Mouse (Mus musculus): ENCODE measurements around the gene Rtn3. TPM values are rescaled to one million over a fixed set of nuclear protein-coding genes. Genes with fewer than 3 reads are reported as not detected.

The Rtn3 gene
- 338 TPM for polyA plus RNA-seq (2014; fragmentation: Illumina TruSeq; extraction: RNeasy Lipid Tissue Mini Kit (QIAGEN cat#74804))

GRCm38 (mm10) chr19:7482599-7483511, at the start of gene Rtn3:
Rtn3 (minus strand) TSS chr19:7483281.

GRCm38 (mm10) chr19:7493352-7494186, 10.5 kb upstream of the Rtn3 start, which contains the start of gene Atl3:
Atl3 (plus strand) TSS chr19:7494040.

DNA sequence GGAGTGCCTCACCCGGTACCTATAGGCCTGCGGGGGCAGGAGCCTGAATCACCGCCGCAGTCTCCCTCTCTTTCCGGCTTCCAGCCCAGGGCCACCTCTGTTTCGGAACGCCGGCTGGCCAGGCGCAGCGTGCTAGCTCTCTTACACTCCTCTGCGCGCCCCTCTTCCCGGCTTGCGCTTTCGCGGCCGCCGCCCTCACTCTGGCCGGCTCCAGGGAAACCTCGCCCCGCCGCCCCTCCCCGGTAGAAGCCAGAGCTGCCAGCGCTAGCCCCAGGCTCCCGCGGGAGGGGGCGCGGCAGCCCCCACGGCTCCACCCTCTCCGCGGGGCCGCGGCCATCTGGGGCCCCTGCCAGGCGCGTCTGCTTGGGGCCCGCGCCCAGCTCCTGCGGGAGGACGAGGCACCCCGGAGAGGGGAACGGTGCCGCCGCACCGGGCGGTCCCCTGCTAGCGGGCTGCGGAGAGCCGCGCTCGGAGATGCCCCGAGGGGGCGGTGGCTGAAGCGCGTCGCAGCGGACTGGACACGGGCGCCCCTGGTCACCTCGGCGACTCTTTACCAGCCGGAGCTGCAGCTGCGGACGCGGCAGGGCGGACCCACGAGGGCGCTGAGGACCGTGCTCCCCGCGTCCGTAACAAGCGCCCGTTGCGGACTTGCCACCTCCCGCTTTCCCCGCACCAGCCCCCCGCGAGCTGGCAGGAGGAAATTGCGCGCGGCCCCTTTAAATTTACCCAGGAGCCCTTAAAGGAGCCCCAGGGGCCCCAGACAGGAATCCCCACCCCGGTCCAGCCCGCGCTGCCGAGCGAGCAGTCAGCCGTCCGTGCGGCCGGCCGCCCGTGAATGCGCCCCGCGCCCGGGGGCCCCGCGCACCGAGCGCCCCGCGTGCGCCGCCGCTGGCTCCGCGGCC, 66.0 kb downstream of the Rtn3 start, which contains the start of gene 2700081O15Rik:
Gene 2700081O15Rik, plus strand, starts transcription at position 792 of the 902 bp plus-strand sequence.

GRCm38 (mm10) chr19:7382903-7383865, 99.9 kb downstream of the Rtn3 start, which contains the start of gene Spindoc:
Spindoc (minus strand) TSS chr19:7382994.

Other genes starting within 250 kb of the Rtn3 start
- gene Naa40, start 242.1 kb downstream of the Rtn3 start, polyA plus RNA-seq (2014; fragmentation: Illumina TruSeq; extraction: RNeasy Lipid Tissue Mini Kit (QIAGEN cat#74804)), result 15.0 TPM
- 0.29 TPM for gene Rcor2, start 216.0 kb downstream of the Rtn3 start, polyA plus RNA-seq (2014; fragmentation: Illumina TruSeq; extraction: RNeasy Lipid Tissue Mini Kit (QIAGEN cat#74804))
- 42.0 TPM for gene Mark2, start 141.4 kb downstream of the Rtn3 start, polyA plus RNA-seq (2014; fragmentation: Illumina TruSeq; extraction: RNeasy Lipid Tissue Mini Kit (QIAGEN cat#74804))
- gene Spindoc, start 100.3 kb downstream of the Rtn3 start, polyA plus RNA-seq (2014; fragmentation: Illumina TruSeq; extraction: RNeasy Lipid Tissue Mini Kit (QIAGEN cat#74804)), result 1.1 TPM
- 27.8 TPM for gene 2700081O15Rik, start 65.7 kb downstream of the Rtn3 start, polyA plus RNA-seq (2014; fragmentation: Illumina TruSeq; extraction: RNeasy Lipid Tissue Mini Kit (QIAGEN cat#74804))
- 280 TPM for gene Atl3, start 10.8 kb upstream of the Rtn3 start, polyA plus RNA-seq (2014; fragmentation: Illumina TruSeq; extraction: RNeasy Lipid Tissue Mini Kit (QIAGEN cat#74804))
- 16.4 TPM for gene Pla2g16, start 74.2 kb upstream of the Rtn3 start, polyA plus RNA-seq (2014; fragmentation: Illumina TruSeq; extraction: RNeasy Lipid Tissue Mini Kit (QIAGEN cat#74804))
- 5.8 TPM for gene Lgals12, start 123.9 kb upstream of the Rtn3 start, polyA plus RNA-seq (2014; fragmentation: Illumina TruSeq; extraction: RNeasy Lipid Tissue Mini Kit (QIAGEN cat#74804))
- not detected for gene Hrasls5, start 129.3 kb upstream of the Rtn3 start, polyA plus RNA-seq (2014; fragmentation: Illumina TruSeq; extraction: RNeasy Lipid Tissue Mini Kit (QIAGEN cat#74804))
- gene Slc22a19, start 228.0 kb upstream of the Rtn3 start, polyA plus RNA-seq (2014; fragmentation: Illumina TruSeq; extraction: RNeasy Lipid Tissue Mini Kit (QIAGEN cat#74804)), result not detected